Mouse (Mus musculus) cerebellum, adult 18-20 months (tissue): ENCODE results near the gene Kcnip2.

ENCODE experiments used
- DNase-seq, 2 experiments: peaks; one replicate each; pipeline ENCODE4 v3.0.0; 2021

The Kcnip2 gene

DNA sequence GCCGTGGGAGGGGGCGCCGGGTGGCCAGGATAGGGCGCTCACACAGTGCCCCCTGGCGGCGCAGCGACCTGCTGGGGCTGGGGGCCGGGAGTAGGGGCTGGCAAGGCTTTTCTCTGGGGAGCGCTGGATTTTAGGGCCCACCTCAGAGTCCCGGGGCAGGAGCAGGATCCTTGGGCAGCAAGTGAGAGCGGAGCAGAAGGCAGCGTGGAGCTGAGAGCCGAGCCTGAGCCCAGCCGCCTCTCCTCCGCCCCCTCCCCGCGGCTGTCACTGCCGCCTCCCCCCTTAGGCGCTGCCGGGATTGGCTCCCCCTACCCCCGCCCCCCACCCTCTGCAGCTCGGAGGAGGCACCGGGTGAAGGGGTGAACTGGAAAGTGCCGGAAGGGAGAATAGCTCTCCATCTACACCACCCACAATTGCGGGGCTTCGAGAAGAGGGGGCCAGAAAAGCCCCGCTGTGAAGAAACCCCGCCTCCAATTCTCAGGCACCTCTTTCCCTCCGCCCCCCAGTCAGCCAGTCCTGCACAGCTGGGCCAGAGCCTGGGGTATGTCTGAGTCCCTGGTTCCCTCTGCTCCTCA is at the start of gene Kcnip2:
Gene Kcnip2, minus strand, starts transcription at position 231 of the 575 bp plus-strand sequence.
- DNase-seq: no peak

DNA sequence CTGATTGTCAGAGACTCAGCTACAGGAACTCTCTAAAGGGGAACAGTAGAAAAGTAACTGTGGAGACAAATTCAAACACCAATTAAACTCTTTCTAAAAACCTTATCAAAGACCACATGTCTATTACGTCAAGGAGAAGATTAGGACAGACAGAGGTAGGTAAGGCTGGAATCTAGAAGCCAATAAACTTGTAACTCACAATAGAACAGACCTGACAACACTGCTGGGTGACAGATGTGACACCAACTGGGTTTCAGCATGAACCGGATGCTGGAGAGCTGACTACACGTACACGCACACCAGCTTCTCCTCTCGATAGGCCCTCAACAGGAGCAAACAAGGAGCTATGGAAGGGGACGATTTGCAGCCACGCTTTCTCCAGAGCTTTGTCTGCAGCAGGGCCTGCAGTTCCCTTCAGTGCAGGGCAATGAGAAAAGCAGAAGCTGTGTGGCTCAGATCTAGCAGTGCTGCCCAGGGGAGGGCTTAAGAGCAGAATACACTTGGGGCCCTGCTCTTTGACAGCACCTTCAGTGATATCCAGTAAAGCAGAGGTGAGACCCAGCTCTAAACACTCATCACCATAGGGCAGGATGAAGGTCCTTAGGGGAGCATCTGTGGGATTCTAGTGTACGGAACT is 39.5 kb upstream of the Kcnip2 start:
- DNase-seq: no peak

DNA sequence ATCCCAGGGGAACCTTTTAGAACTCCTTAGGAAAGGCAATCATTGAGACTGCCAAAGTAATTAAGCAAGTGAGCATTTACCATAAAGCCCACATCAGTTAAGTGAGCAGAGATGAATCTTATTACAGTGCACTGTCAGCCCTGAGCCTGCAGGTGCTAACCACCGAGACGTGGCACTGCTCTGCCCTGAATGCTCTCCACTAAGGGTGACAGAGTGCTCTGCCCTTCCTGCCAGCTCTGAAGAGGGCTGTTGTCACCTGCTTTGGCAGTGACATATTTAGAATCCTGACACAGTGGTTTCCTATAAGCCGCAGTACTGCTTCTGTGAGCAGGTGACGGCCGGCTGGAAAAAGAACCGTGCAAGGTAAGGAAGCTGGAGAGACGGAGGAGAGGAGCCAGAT is 38.7 kb upstream of the Kcnip2 start:
- DNase-seq: no peak

DNA sequence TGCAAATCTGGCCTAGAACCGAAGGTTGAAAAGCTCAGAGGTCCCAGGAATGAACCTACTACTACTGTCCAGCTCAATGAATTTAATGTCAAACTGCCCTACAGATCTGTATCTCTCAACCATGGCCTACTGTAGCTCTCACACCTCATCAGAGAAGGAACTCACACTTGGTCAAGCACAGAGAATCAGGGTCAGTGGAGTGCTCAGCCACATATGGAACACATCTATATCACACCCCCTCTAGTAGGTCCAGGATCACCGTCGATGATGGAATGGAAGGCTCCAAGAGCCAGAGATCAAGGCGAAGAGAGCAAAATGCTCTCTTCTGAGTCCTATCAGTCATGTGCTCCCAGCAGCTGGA is 31.9 kb upstream of the Kcnip2 start:
- no peak for DNase-seq

DNA sequence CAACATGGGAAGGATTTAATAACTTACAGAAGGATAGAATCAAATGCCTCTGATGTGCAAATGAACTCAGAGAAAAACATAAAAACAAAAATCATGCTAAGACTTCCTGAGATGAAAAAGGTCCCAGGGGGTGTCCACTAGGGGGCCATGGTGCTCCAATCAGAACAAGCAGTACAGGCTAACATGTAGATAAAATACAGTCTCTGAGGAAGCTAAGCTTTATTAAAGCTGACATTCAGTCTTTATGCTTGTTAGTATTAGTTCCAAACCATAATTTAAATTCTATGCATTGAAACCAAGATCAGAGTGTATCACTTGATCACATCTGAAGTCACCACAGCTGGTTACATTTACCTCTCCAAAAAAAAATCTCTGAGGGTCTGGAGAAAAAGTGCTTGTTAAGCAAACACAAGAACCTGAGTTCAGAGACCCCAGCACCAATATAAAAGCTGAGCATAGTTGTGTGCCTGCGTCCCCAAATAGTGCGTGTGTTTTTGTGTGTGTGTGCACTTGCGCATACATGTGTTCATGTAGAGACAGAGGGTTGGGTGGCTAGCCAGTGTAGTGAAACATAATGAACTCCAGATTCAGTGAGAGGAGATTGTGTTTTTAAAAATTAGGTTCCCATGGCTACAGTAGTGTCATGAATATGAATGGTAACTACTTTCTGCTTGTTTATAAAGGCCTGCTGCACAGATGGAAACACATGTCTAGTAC is 31.3 kb upstream of the Kcnip2 start:
- DNase-seq: no peak

DNA sequence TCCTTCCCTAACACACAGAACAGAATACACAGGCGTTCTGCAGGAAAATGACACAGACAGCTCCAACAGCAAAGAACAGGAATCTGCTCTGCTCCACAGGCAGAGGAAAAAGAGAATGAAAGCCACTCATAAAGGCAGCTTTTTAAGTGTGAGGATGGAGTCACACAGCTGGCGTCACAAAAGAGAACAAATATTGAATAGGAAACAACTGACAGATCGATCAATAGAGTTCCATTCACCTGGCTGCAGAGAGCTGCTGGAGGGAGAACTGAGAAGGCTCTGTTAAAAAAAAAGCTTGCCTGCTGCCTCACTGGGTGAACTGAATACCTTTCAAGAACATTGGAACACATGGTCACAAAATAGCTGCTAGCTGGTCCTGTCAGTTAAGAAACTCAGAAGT is 28.3 kb upstream of the Kcnip2 start:
- DNase-seq: no peak

DNA sequence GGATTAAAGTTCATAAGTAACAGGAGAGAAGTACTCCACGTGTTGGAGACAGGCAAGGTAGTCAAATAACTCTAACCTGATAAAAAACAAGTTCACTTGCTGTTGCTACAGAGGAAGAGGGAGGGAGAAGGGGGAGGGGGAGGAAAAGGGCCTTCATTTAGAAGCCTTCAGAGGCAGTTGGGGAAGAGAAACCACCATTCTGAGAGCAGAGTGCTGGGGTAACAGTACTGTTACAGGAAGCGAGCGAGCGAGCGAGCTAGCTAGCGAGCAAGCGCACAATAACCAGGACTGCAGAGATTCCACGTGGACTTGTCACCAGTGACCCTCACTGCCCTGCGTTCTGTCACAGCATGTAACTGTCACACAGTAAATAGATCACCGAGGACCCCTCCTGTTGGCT is 27.6 kb upstream of the Kcnip2 start:
- DNase-seq: no peak

DNA sequence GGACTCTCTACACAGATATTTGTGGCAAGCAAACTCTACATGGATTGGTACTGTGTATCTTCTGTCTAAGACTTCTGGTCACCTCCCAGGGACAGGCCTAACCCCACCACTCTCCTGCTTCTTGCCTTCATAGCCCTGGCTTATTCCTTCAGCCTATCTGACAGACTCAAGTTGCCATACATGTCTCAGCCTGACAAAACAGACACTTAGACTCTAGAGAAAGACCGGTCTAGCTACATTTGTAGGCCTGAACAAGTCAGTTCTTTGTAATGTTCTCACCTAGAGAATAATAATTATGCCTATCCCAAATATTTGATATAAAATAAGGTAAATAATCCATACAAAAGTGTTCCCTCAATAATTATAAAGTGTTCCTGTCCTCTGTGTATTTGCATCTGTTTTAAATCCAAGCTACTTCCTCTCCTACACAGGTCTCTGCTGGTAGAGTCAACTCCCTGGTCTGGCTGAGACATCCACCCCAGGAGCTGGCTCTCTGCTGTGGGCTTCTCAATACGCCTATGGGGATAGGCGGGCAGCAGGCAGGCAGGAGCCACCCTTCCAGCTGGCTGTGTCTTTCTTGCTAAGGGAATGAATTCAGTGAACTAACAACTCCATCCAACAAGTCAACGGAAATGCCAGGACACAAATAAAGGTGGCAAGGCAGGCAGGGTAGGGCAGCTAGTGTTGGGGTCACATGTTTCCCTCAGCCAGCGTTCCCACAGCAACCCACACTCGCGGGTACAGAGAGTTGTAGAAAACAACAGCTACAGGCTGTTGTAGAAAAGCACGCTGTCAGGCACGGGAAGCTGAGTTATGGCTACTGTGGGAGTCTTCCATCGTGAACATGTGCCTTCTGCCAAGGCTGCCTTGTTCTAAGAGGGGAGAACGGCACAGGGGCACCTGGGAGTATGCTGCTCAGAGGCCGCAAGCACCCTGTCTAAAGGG is 21.5 kb upstream of the Kcnip2 start:
- no peak for DNase-seq

DNA sequence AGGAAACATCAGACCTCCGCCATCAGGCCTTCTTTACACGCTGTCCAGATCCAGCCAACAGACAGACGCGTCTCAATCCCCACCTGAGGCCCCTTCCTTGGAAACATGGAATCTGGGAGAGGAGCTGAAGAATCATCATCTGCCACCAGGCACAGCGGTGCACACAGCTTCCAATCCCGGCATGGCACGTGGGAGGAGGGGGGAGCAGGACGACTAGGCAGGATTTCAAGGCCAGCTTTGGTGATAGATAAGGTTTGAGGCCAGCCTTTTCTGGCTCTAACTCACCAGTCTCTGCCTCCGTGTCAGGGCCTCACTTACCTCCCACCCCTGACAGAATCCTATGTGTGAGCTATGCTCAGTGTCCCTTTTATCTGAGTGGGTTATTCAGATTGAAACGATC is 19.6 kb upstream of the Kcnip2 start:
- no peak for DNase-seq

DNA sequence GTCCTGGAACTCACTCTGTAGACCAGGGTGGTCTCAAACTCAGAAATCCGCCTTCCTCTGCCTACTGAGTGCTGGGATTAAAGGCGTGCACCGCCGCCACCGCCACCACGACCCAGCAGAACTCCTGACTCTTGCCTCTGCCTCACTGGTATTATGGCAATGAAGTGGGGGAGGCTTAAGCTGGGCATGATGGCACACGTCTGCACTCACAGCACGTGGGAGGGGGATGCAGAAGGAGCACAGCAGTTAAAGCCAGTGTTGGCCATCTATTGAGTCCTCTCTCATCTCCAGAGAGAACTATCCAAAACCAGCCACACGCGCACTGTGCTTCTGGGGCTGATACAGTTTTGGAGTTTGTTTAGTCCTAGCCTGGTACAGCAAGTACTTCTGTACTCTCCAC is 17.8 kb upstream of the Kcnip2 start:
- no peak for DNase-seq

DNA sequence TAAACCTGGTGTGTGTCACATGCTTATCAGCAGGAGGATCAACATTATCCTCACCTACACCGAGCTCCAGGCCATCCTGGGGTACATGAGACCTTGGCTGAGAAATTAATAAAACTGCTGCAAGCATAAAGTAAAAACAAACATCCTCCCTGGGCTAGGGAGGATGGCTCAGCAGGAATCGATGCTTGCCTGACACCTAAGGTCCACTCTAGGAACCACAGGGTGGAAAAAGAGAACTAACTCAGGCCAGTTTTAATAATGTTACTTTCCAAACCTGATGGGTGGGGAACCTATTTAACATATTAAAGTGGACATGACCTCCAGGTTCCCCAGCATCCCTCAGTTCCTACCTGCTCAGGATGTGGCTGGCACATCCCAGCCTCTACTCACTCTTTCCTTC is 14.8 kb upstream of the Kcnip2 start:
- DNase-seq: no peak

DNA sequence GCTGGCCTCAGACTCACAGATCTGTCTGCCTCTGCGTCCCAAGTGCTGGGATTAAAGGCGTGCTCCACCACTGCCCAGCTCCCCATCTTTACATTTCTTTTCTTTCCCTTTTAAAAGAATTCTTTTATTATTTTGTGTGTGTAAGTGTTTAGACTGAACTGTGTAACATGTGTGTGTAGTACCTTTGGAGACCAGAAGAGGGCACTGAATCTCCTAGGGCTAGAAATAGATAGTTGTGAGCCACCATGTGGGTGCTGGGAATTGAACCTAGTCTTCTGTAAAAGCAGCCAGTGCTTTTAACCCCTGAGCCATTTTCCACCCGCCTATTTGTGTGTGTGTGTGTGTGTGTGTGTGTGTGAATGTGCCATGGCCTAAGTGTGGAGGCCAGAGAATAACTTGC is 11.9 kb upstream of the Kcnip2 start:
- DNase-seq: no peak

DNA sequence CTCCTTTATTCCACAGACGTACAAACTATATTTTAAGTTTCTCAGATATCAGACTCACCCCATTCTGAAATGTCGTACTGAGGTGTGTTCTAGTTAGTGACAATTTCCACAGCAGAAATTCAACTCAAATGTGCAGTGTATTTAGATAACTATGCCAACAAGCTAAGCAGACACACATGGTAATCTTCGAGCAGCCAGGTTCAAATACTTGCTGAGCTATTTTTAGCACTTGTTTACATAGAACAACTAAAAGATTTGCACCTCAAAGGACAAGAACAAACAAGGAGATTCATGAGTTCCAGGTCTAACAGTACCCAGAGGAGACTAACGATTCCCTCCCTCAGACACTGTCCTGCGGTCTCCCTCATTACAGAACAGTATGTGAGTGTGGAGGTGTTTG is 11.3 kb upstream of the Kcnip2 start:
- no peak for DNase-seq

DNA sequence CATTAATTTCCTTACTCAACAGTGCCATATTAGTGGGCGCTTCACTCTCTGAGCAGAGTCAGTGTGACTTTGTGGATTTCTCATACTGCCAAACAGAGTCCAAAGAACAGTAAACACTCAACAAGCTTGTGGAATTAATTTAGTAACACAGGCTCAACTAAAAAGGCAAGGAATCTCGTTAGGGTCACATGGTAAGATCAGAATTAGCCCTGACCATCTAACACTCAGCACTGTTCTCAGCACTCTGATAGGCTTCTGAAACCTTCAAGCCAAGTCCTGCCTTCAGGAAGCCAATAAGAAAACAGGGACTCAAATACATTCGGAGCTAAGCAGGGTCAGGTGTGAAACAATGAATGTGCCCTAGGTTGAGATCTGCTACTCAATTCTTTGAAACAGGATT is 10.3 kb upstream of the Kcnip2 start:
- DNase-seq: no peak

DNA sequence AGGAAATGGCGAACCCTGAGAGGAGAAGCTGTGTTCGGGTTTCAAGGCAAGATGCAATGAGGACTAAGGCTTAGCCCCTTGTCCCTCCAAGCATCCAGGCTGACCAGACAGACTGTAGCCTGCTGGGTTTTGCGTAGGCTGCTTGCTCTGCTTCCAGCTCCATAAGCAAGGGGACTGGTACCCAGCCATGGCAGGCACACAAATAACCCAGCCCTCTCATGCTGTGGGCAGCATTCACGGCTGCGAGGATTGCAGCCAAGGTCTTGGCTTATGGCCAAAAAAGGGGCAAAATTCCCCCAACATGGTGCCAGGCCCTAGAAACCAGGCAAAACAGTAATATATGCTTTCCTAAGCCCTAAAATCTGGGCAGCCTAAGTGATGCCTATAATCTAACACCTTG is 6.0 kb upstream of the Kcnip2 start:
- peak; percentile 28 to 34 for DNase-seq

DNA sequence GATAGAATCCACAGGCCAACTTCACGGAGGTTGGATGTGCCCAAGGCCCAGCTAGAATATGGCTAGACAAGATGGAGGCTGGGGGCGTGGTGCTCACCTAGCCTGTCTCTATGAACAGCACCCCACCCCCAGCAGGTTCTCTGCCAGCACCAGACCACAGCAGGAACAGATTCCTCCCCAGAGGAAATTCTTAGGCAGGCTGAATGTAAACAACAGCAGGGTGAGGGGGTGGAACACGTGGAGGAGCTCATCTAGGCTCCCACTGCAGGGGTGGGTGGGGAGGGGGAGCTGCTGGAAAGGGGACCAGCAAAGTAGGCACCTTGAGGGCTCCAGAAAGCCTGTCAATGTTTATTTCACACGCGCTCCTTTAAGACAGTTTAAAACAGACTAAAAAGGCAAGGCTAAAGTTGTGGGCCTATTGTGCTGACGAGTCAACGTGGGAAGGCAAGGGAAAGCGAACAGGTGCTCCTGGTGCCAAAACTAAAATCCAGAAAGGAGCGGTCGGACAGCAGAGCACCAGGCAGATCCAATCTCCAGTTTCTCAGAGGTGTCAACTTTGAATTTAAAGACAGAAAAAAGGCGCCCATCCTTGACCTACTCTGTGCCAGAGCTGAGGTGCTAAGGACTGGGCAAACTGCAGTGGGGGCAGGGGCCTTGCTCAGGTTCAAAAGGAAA is 2.1 kb upstream of the Kcnip2 start:
- DNase-seq: no peak

DNA sequence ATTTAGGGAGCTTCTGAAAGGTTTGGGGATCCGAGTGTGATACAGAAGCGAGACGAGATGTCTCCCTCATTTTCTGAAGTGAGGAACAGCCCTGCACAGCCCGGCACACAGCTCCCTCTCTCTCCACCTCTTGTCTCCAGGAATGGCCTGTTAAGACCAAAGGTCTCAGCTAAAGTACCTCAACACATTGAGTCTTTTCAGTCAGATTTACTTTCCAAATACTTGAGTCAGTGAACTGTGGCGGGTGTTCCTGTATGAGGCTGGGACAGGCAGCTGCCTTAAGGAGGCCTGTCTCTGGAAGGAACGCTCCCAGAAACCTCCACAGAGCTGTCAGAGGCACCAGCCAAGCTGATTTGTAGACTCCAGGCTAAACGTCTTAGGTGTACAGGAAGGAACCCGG is 866 bp upstream of the Kcnip2 start:
- DNase-seq: no peak

DNA sequence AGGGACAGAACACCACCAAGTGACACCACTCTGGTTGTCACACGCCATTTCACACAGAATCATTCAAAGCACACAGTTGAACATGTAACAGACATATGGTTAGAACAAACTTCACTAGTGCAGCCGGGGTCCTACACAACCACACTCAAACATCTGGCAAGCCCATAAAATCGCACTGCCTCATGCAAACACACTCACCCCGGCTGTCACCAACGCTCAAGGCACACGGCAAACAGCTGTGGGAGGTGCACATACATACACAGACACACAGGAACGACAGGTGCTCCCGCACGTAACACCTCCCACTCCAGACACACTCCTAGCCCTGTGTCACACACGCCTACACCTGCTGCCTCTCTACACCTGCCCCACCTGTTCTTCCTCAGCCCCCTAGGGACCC is 691 bp downstream of the Kcnip2 start:
- DNase-seq: no peak

DNA sequence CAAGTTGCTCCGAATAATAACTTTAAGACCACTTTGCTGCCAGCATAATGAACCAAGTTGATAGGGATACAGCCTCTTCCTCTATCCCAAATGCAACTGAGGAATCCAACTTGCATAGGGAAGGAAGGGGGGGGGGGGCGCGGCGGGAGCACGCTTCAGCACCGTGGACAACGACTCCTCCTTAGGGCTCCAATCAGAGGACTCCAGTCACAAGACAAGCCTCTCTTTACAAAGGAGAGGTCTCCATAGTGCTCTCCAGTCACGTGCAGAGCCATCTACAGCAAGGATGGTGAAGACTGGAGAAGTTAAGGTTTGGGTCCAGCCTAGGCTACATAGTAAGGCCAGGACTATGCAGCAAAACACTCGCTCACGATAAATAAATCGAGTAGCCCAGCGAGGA is 2.1 kb downstream of the Kcnip2 start:
- no peak for DNase-seq

DNA sequence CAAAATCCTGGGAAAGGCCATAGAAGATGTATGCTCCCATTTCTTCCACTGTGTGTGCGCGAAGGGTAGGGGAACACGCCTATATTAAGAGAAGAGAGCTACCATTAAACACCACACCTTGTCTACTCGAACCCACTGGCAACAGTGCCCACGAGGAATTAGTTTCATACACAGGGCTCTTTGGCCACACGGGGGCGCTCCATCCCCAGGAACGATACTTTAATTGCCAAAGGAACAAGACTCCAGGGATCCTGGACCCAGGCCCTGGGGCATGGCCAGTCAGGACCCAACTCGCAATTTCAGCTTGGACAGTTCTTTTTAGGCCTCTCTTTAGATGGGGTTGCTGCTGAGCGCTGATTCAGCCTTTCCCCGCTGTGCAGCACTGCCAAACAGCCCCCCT is 2.6 kb downstream of the Kcnip2 start:
- peak; percentile 82 to 91 for DNase-seq

DNA sequence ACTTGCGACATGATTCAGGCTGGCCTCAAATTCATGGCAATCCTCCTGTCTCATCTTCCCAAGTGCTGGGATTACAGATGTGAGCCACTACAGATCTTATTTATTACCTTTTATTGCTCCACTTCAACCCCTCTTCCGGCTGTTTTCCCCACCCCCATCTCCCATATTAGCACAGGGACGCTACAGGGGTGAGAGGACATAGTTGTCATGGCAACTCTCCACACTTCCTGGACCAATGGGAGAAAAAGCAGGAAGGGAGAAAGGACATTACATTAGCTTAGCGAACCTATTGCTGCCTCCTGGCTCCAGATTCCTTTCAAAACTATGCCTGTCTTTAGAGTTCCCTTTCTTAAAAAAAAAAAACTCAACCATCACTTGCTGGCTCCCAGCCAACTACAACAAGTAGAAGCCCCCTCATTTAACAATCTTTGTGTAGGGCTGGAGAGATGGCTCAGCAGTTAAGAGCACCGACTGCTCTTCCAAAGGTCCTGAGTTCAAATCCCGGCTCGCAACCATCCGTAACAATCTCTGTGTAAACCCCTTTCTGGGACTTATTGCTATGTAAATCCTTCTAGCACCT is 3.1 kb downstream of the Kcnip2 start:
- no peak for DNase-seq

DNA sequence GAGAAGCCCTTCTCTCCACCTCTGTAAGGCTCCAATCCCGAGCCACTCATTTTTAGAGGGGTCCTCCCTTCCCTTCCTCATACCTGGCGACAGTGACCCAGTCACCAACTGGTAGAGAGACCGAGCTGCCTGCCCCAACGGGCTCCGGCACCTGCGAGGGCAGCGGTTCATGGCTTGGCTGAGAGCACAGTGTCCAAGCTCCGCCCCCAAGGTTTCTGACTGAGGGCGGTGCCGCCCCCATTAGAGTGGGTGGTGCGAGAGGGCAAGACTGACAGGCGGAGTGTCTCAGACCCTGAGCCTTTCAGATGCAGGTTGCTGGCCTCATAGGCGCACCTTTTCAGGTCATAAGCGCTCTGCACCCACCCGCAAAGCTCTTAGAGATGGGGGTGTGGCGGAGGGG is 3.7 kb downstream of the Kcnip2 start:
- DNase-seq: peak; percentile 32 to 44
